Mouse (Mus musculus): ENCODE results near the gene Gtdc1. TPM values are rescaled to one million over a fixed set of nuclear protein-coding genes. Genes with fewer than 3 reads are reported as not detected.

The Gtdc1 gene
- total and polyA plus RNA-seq, 3 experiments: 6.2 to 17.7 (median 16.5) TPM

- 66% methylated on average over 8 of the region's 8 CpGs for WGBS
- Histone ChIP-seq H3K36me3 (ENCODE audit: control insufficient read depth, insufficient read depth, low read length) (peaks cover 8% of the 10 kb centered on the region; the same call in 1 of the 2 replicates), H3K4me3 (peak overlapping the region; percentile 23; the same call in 1 of the 2 replicates), H3K4me1 (ENCODE audit: control insufficient read depth, insufficient read depth, low read length) (peaks cover 10% of the 10 kb centered on the region), H3K27me3 (ENCODE audit: control insufficient read depth, insufficient read depth, low read length) (no peaks in the 10 kb centered on the region), H3K27ac (peak overlapping the region; percentile 39), H3K9ac (ENCODE audit: low read depth, low read length) (no peak overlapping the region), H3K79me2 (replicated peaks; ENCODE audit: control insufficient read depth, insufficient read depth, low read length) (no peaks in the 10 kb centered on the region)
- intact Hi-C loops (cut with DNase I): no loop called here
- TF ChIP-seq EP300 (IDR thresholded peaks at IDR 0.05; ENCODE audit: insufficient read depth, low read depth, low read length) (no peak), CTCF (IDR thresholded peaks at IDR 0.05) (no peak), POLR2A (IDR thresholded peaks at IDR 0.05; ENCODE audit: insufficient read depth, low read depth, low read length) (no peak)
- no peak for DNase-seq
These were observed 4.2 kb downstream of the Gtdc1 start for GRCm38 (mm10) chr2:44923056-44923883.

- Histone ChIP-seq H3K79me2 (replicated peaks; ENCODE audit: control insufficient read depth, insufficient read depth, low read length) (no peaks in the 10 kb centered on the region), H3K27me3 (ENCODE audit: control insufficient read depth, insufficient read depth, low read length) (no peaks in the 10 kb centered on the region), H3K27ac (no peak overlapping the region; the same call in 1 of the 2 replicates), H3K4me3 (no peak overlapping the region), H3K4me1 (ENCODE audit: control insufficient read depth, insufficient read depth, low read length) (peaks cover 10% of the 10 kb centered on the region), H3K9ac (ENCODE audit: low read depth, low read length) (no peak overlapping the region), H3K36me3 (ENCODE audit: control insufficient read depth, insufficient read depth, low read length) (peaks cover 8% of the 10 kb centered on the region; the same call in 1 of the 2 replicates)
- DNase-seq: no peak
- 79% methylated on average over 2 of the region's 2 CpGs for WGBS
- TF ChIP-seq POLR2A (IDR thresholded peaks at IDR 0.05; ENCODE audit: insufficient read depth, low read depth, low read length): no peak
- TF ChIP-seq EP300 (IDR thresholded peaks at IDR 0.05; ENCODE audit: insufficient read depth, low read depth, low read length): no peak
- no peak for TF ChIP-seq CTCF (IDR thresholded peaks at IDR 0.05)
- intact Hi-C loops (cut with DNase I): no loop called here
These were observed 5.0 kb downstream of the Gtdc1 start for GRCm38 (mm10) chr2:44922500-44922899.

GRCm38 (mm10) chr2:44920471-44920870 lies 7.0 kb downstream of the Gtdc1 start:
- no peaks in the 10 kb centered on the region for H3K27me3 ChIP-seq (ENCODE audit: control insufficient read depth, insufficient read depth, low read length)
- peaks cover 4% of the 10 kb centered on the region; the same call in 1 of the 2 replicates for H3K36me3 ChIP-seq (ENCODE audit: control insufficient read depth, insufficient read depth, low read length)
- H3K4me3 ChIP-seq: no peak overlapping the region
- WGBS: 82% methylated on average over 3 of the region's 3 CpGs
- no peak overlapping the region for H3K27ac ChIP-seq
- intact Hi-C loops (cut with DNase I): no loop called here
- no peak for DNase-seq
- H3K79me2 ChIP-seq (replicated peaks; ENCODE audit: control insufficient read depth, insufficient read depth, low read length): no peaks in the 10 kb centered on the region
- H3K4me1 ChIP-seq (ENCODE audit: control insufficient read depth, insufficient read depth, low read length): peaks cover 8% of the 10 kb centered on the region
- H3K9ac ChIP-seq (ENCODE audit: low read depth, low read length): no peak overlapping the region
- TF ChIP-seq EP300 (IDR thresholded peaks at IDR 0.05; ENCODE audit: insufficient read depth, low read depth, low read length) (no peak), POLR2A (IDR thresholded peaks at IDR 0.05; ENCODE audit: insufficient read depth, low read depth, low read length) (no peak), CTCF (IDR thresholded peaks at IDR 0.05) (no peak)

GRCm38 (mm10) chr2:44919326-44919725 lies 8.1 kb downstream of the Gtdc1 start:
- 95% methylated on average over 1 of the region's 1 CpGs for WGBS
- no peak overlapping the region for H3K4me3 ChIP-seq
- intact Hi-C loops (cut with DNase I): no loop called here
- H3K4me1 ChIP-seq (ENCODE audit: control insufficient read depth, insufficient read depth, low read length): peaks cover 7% of the 10 kb centered on the region
- H3K36me3 ChIP-seq (ENCODE audit: control insufficient read depth, insufficient read depth, low read length): peaks cover 2% of the 10 kb centered on the region; the same call in 1 of the 2 replicates
- TF ChIP-seq CTCF (IDR thresholded peaks at IDR 0.05): no peak
- no peak for TF ChIP-seq EP300 (IDR thresholded peaks at IDR 0.05; ENCODE audit: insufficient read depth, low read depth, low read length)
- TF ChIP-seq POLR2A (IDR thresholded peaks at IDR 0.05; ENCODE audit: insufficient read depth, low read depth, low read length): no peak
- H3K9ac ChIP-seq (ENCODE audit: low read depth, low read length): no peak overlapping the region
- H3K27ac ChIP-seq: no peak overlapping the region
- DNase-seq: no peak
- no peaks in the 10 kb centered on the region for H3K79me2 ChIP-seq (replicated peaks; ENCODE audit: control insufficient read depth, insufficient read depth, low read length)
- no peaks in the 10 kb centered on the region for H3K27me3 ChIP-seq (ENCODE audit: control insufficient read depth, insufficient read depth, low read length)

GRCm38 (mm10) chr2:44918737-44919136 lies 8.7 kb downstream of the Gtdc1 start:
- DNase-seq: no peak
- no peak overlapping the region for H3K4me3 ChIP-seq
- intact Hi-C loops (cut with DNase I): no loop called here
- no peak for TF ChIP-seq POLR2A (IDR thresholded peaks at IDR 0.05; ENCODE audit: insufficient read depth, low read depth, low read length)
- H3K9ac ChIP-seq (ENCODE audit: low read depth, low read length): no peak overlapping the region
- no peaks in the 10 kb centered on the region for H3K27me3 ChIP-seq (ENCODE audit: control insufficient read depth, insufficient read depth, low read length)
- H3K79me2 ChIP-seq (replicated peaks; ENCODE audit: control insufficient read depth, insufficient read depth, low read length): no peaks in the 10 kb centered on the region
- H3K36me3 ChIP-seq (ENCODE audit: control insufficient read depth, insufficient read depth, low read length): peaks cover 2% of the 10 kb centered on the region; the same call in 1 of the 2 replicates
- WGBS: 97% methylated on average over 2 of the region's 2 CpGs
- peaks cover 7% of the 10 kb centered on the region for H3K4me1 ChIP-seq (ENCODE audit: control insufficient read depth, insufficient read depth, low read length)
- no peak overlapping the region for H3K27ac ChIP-seq

- Histone ChIP-seq H3K36me3 (ENCODE audit: control insufficient read depth, insufficient read depth, low read length) (no peaks in the 10 kb centered on the region), H3K27ac (no peak overlapping the region), H3K9ac (ENCODE audit: low read depth, low read length) (no peak overlapping the region), H3K4me3 (no peak overlapping the region), H3K79me2 (replicated peaks; ENCODE audit: control insufficient read depth, insufficient read depth, low read length) (no peaks in the 10 kb centered on the region), H3K4me1 (ENCODE audit: control insufficient read depth, insufficient read depth, low read length) (peaks cover 2% of the 10 kb centered on the region; the same call in 1 of the 2 replicates), H3K27me3 (ENCODE audit: control insufficient read depth, insufficient read depth, low read length) (no peaks in the 10 kb centered on the region)
- no peak for DNase-seq
- TF ChIP-seq POLR2A (IDR thresholded peaks at IDR 0.05; ENCODE audit: insufficient read depth, low read depth, low read length) (no peak), CTCF (IDR thresholded peaks at IDR 0.05) (no peak), EP300 (IDR thresholded peaks at IDR 0.05; ENCODE audit: insufficient read depth, low read depth, low read length) (no peak)
- intact Hi-C loops (cut with DNase I): no loop called here
These were observed 11.2 kb downstream of the Gtdc1 start for GRCm38 (mm10) chr2:44916286-44916685.
